Mouse (Mus musculus): Measurements from ENCODE around the gene Mcoln3.

DNA sequence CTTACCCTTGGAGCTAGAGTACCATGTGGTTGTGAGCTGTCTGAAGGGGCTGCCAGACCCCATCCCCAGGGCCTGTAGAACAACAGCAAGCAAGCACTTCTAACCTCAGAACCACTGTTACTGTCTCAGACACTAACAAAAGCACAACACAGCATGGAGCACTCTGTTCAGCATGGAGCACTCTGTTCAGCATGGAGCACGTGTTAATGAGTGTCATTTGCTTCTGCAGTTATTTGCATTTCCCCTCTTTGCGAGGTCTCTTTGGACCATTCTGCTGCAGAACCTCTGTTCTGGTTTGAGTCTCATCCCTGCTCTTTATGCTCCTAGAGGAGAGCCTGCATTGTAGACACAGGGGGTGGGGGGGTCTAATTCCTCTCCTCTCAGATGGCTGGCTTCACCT, 35.7 kb downstream of the Mcoln3 start:
- TF ChIP-seq POLR2A (IDR thresholded peaks at IDR 0.05; ENCODE audit: low read depth, low read length) (no peak), USF1 (IDR thresholded peaks at IDR 0.05; ENCODE audit: low read depth, low read length) (no peak), CTCF (conservative IDR thresholded peaks at IDR 0.05 in 1 of 2, IDR thresholded peaks at IDR 0.05 in 1 of 2; ENCODE audit: low read depth in 2 of 2, low read length in 2 of 2) (no peak), UBTF (IDR thresholded peaks at IDR 0.05; ENCODE audit: low read depth, low read length) (no peak), TCF12 (IDR thresholded peaks at IDR 0.05; ENCODE audit: low read depth, low read length) (no peak), KAT2A (IDR thresholded peaks at IDR 0.05; ENCODE audit: insufficient replicate concordance, low read length) (no peak)
